Mouse (Mus musculus) cerebellum, adult 2 months (tissue): ENCODE measurements at regions not wholly inside any gene's neighbourhood (a gene's known extent, or its start where the extent isn't known, plus 50 kb on each side); places are given as distances from the start of the nearest gene placed in this dataset.

Experiments used
- DNase-seq, 2 experiments: peaks; one replicate each; pipeline ENCODE4 v3.0.0; 2021
- H3K27ac ChIP-seq: fragments of 200-500 bp; 2 replicates; pipeline ENCODE4 v1.5.1; 2012; ENCODE audit warnings: low read length, control low read depth, inconsistent platforms; ENCODE audit not compliant: insufficient read depth
- H3K27me3 ChIP-seq: fragments of 200-500 bp; 2 replicates; pipeline ENCODE4 v1.6.1; 2012; ENCODE audit warnings: inconsistent platforms, mild to moderate bottlenecking, low read length, moderate library complexity; ENCODE audit not compliant: control insufficient read depth, insufficient read depth
- H3K4me1 ChIP-seq: fragments of 200-500 bp; 2 replicates; pipeline ENCODE4 v1.6.1; 2011; ENCODE audit warnings: low read length; ENCODE audit not compliant: control insufficient read depth, insufficient read depth
- H3K4me3 ChIP-seq: fragments of 200-500 bp; replicated peaks from 2 replicates; pipeline ENCODE3; 2011; ENCODE audit warnings: mild to moderate bottlenecking, low read depth, low read length, control low read depth; ENCODE audit not compliant: insufficient read depth
- CTCF ChIP-seq: fragments of 200-500 bp; IDR thresholded peaks from 2 replicates; pipeline ENCODE4 v1.5.1; 2011; ENCODE audit warnings: low read depth, mild to moderate bottlenecking, control low read depth, low read length, moderate library complexity, borderline replicate concordance; ENCODE audit not compliant: insufficient read depth
- POLR2A ChIP-seq: fragments of 200-500 bp; IDR thresholded peaks from 2 replicates; pipeline ENCODE4 v1.6.1; 2011; ENCODE audit warnings: low read length, control low read depth, borderline replicate concordance; ENCODE audit not compliant: insufficient read depth
- WGBS: fragments of 180-500 bp; shearing (Covaris S2); methylation state at CpG from one replicate; pipeline ENCODE4 v1.1.7; 2018; 5-methylcytosine and 5-hydroxymethylcytosine counted together

DNA sequence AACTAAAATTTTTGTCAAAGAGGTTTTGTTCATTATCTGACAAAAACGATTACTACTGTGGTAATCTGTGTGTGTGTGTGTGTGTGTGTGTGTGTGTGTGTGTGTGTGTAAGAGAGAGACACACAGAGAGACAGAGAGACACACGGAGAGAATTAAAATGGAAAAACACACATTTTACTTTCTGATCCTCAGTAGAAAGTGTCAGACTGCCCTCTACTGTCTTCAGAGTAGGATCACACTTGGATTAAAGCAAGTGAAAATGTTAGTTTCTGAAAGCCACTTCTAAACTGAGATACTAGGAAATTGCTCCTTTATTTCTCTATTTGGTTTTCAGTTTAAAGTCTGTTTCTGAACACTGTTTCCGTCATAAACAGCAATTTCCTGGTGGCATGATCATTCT, 57.3 kb upstream of the Cylc1 start:
- Histone ChIP-seq H3K4me1 (no peaks in the 10 kb centered on the region), H3K27me3 (no peaks in the 10 kb centered on the region), H3K4me3 (no peak overlapping the region), H3K27ac (no peak overlapping the region)
- WGBS = 21% methylated on average over 3 of the region's 3 CpGs
- TF ChIP-seq POLR2A (no peak), CTCF (peak; percentile 22; the same call in 1 of the 2 replicates)
- DNase-seq = no peak
